Mouse (Mus musculus) liver, adult 2 months (tissue): ENCODE data around the gene Calcrl.

Experiments used
- CTCF ChIP-seq: fragments of 200-500 bp; IDR thresholded peaks from 2 replicates; pipeline ENCODE4 v1.5.1; 2011; ENCODE audit warnings: low read depth, low read length, control low read depth
- POLR2A ChIP-seq: fragments of 200-500 bp; IDR thresholded peaks from 2 replicates; pipeline ENCODE4 v1.6.1; 2011; ENCODE audit warnings: low read length, control low read depth; ENCODE audit not compliant: insufficient read depth; ENCODE audit errors: extremely low read depth

DNA sequence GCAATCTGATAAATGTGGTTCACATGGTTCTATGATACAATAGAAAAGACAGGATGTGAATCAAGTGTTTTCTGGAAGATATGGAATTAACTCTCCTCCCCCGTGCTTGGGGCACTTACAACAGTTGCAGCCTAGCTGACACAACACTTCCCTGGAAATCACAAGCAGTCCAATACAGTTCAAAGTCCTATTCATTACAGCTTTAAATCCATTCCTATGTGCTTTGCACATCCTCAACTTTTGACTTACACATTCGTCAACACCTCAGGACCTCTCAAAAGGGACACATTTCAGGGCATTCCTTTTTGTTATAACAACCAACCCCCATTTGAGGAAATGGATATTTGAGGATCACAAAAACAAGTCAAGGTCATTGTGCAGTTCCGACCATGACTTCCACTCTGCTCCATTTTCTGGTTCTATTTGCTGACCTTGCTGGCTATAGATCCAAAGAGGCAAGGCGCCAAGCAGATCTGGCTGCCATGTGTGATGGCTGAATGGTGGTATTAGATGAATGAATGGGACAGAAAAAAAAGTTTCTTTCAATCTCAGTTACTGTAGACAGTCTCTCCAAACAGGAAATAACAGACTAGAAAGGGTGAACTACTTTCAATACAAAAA, 108.9 kb downstream of the Calcrl start:
- no peak for TF ChIP-seq POLR2A
- no peak for TF ChIP-seq CTCF
